Mouse (Mus musculus): ENCODE measurements around the gene Dxo.

Gene Dxo

GRCm38 (mm10) chr17:34881166-34881565 lies 44.3 kb downstream of the Dxo start:
- no peak for DNase-seq (ENCODE audit: low read depth, low spot score)

- peak; percentile 31 for DNase-seq (ENCODE audit: low read depth, low spot score)
These were observed 45.0 kb downstream of the Dxo start, which contains the start of gene Gm20547 for GRCm38 (mm10) chr17:34881683-34882310. Gene Gm20547, minus strand, starts transcription at chr17:34882042.

GRCm38 (mm10) chr17:34883332-34883731 lies 46.5 kb downstream of the Dxo start:
- DNase-seq (ENCODE audit: low read depth, low spot score): no peak

GRCm38 (mm10) chr17:34884704-34885103 lies 47.9 kb downstream of the Dxo start:
- no peak for DNase-seq (ENCODE audit: low read depth, low spot score)

GRCm38 (mm10) chr17:34885615-34886014 lies 48.8 kb downstream of the Dxo start:
- no peak for DNase-seq (ENCODE audit: low read depth, low spot score)

GRCm38 (mm10) chr17:34887942-34888341 lies 51.1 kb downstream of the Dxo start:
- DNase-seq (ENCODE audit: low read depth, low spot score): no peak
